ENCODE assay signal across 22 mouse cellular contexts in genomic region chr5:124961433-124961832, GRCm38 (mm10). TPM values are rescaled to one million over a fixed set of nuclear protein-coding genes. Genes with fewer than 3 reads are reported as not detected.
DNase-seq lines count a peak whose midpoint lies in the region; ATAC-seq lines count a peak whose summit lies in the region.
"Had no signal": no experiment of that assay in that cellular context is flagged by ENCODE, and none has a peak within 500 bp of the region (broad histone marks: within the 10 kb centered on the region; RNA-seq: fewer than 3 reads in every experiment).

No protein-coding gene starts in this region.

- peak; percentile 56 for DNase-seq in midbrain, embryonic 11.5 days (ENCODE audit: low spot score, missing footprints)
- DNase-seq in layer of hippocampus, postnatal 14 days (ENCODE audit: low spot score in 2 of 2): no peak
- DNase-seq in frontal cortex, postnatal 14 days (ENCODE audit: low spot score in 2 of 2): no peak
- DNase-seq: adrenal gland, postnatal 10 days; B cell, adult 2 months; cerebellum, adult 11-12 months; cerebellum, adult 9-10 months; cerebellum, postnatal 25 days; gastrocnemius, postnatal 36 days; heart, adult 18-20 months had no signal

- no peak overlapping the region for H3K4me2 ChIP-seq in midbrain, embryonic 11.5 days
- H3K4me2 ChIP-seq in midbrain, embryonic 15.5 days: no peak overlapping the region
- no peak overlapping the region for H3K4me2 ChIP-seq in kidney, embryonic 14.5 days (replicated peaks; ENCODE audit: low read depth, low read length)
- H3K4me2 ChIP-seq: hindbrain, embryonic 14.5 days had no signal

- ATAC-seq in midbrain, embryonic 11.5 days (ENCODE audit: low FRiP score): no peak
- no peak for ATAC-seq in midbrain, embryonic 15.5 days (replicated peaks)
- peak; percentile 34 for ATAC-seq in CD4-positive, CD25-positive, alpha-beta regulatory T cell, adult 4 months
- ATAC-seq in inflammation-experienced regulatory T-cells, adult 6 months: peak; percentile 46
- no peak for ATAC-seq in kidney, embryonic 14.5 days (ENCODE audit: low FRiP score, low TSS enrichment)
- ATAC-seq: forebrain, embryonic 14.5 days; intestine, postnatal 0 days had no signal

- WGBS in midbrain, embryonic 11.5 days: 91% methylated on average over 8 of the region's 8 CpGs
- 92% methylated on average over 8 of the region's 8 CpGs for WGBS in midbrain, embryonic 15.5 days
- WGBS in kidney, embryonic 14.5 days: 82% methylated on average over 8 of the region's 8 CpGs

- no peaks in the 10 kb centered on the region for H3K36me3 ChIP-seq in midbrain, embryonic 11.5 days (ENCODE audit: control insufficient read depth, insufficient read depth, low read length)
- H3K36me3 ChIP-seq in midbrain, embryonic 15.5 days (replicated peaks): no peaks in the 10 kb centered on the region
- no peaks in the 10 kb centered on the region for H3K36me3 ChIP-seq in kidney, embryonic 14.5 days (ENCODE audit: control insufficient read depth, insufficient read depth, low read length)
- H3K36me3 ChIP-seq: forebrain, embryonic 10.5 days; G1E; heart, embryonic 12.5 days; hindbrain, embryonic 10.5 days had no signal

- H3K4me3 ChIP-seq in midbrain, embryonic 11.5 days (ENCODE audit: low read depth, low read length): no peak overlapping the region
- H3K4me3 ChIP-seq in midbrain, embryonic 15.5 days: no peak overlapping the region
- H3K4me3 ChIP-seq in kidney, embryonic 14.5 days (ENCODE audit: low read length): no peak overlapping the region
- H3K4me3 ChIP-seq: erythroblast, embryonic 14.5 days; forebrain, embryonic 10.5 days; heart, embryonic 12.5 days; hindbrain, embryonic 10.5 days had no signal

- H3K27me3 ChIP-seq in midbrain, embryonic 11.5 days (ENCODE audit: control insufficient read depth, insufficient read depth, low read length): no peaks in the 10 kb centered on the region
- H3K27me3 ChIP-seq in midbrain, embryonic 15.5 days (replicated peaks): no peaks in the 10 kb centered on the region
- H3K27me3 ChIP-seq in kidney, embryonic 14.5 days (ENCODE audit: control insufficient read depth, insufficient read depth, low read length): no peaks in the 10 kb centered on the region
- H3K27me3 ChIP-seq: heart, embryonic 12.5 days had no signal

- peaks cover 5% of the 10 kb centered on the region; the same call in 1 of the 2 replicates for H3K9me3 ChIP-seq in midbrain, embryonic 11.5 days (ENCODE audit: control insufficient read depth, low read length)
- no peaks in the 10 kb centered on the region for H3K9me3 ChIP-seq in midbrain, embryonic 15.5 days
- 0 out of 2 replicates have a peak, but pooled peaks cover 5% of the 10 kb centered on the region for H3K9me3 ChIP-seq in kidney, embryonic 14.5 days (ENCODE audit: control insufficient read depth, low read length)

- H3K27ac ChIP-seq in midbrain, embryonic 11.5 days (ENCODE audit: low read depth, low read length): no peak overlapping the region
- H3K27ac ChIP-seq in midbrain, embryonic 15.5 days: no peak overlapping the region
- H3K27ac ChIP-seq in kidney, embryonic 14.5 days (ENCODE audit: low read depth, low read length): no peak overlapping the region

- no peak overlapping the region for H3K9ac ChIP-seq in midbrain, embryonic 11.5 days (ENCODE audit: low read length)
- no peak overlapping the region for H3K9ac ChIP-seq in midbrain, embryonic 15.5 days
- no peak overlapping the region for H3K9ac ChIP-seq in kidney, embryonic 14.5 days (ENCODE audit: low read depth, low read length)
- H3K9ac ChIP-seq: heart, embryonic 12.5 days; hindbrain, embryonic 14.5 days had no signal

- peaks cover 4% of the 10 kb centered on the region; the same call in 1 of the 2 replicates for H3K4me1 ChIP-seq in midbrain, embryonic 11.5 days (ENCODE audit: control insufficient read depth, insufficient read depth, low read length)
- H3K4me1 ChIP-seq in midbrain, embryonic 15.5 days: peaks cover 19% of the 10 kb centered on the region
- peaks cover 16% of the 10 kb centered on the region for H3K4me1 ChIP-seq in kidney, embryonic 14.5 days (ENCODE audit: control insufficient read depth, insufficient read depth, low read length)

RNA-seq across cellular contexts. Expression of gene Rflna, which starts 41.6 kb away (rescaled TPM):
- 4.0 and 4.4 TPM in 2 replicates for polyA plus RNA-seq in midbrain, embryonic 11.5 days (2014; fragmentation: Nextera tagmentation; extraction: Ambion mirVana)
- polyA plus RNA-seq in midbrain, embryonic 15.5 days (2015; fragmentation: Nextera tagmentation; extraction: Ambion mirVana): 6.7 and 7.9 TPM in 2 replicates
- polyA plus RNA-seq in CD4-positive, CD25-positive, alpha-beta regulatory T cell, adult 4 months (2017; shearing (Covaris generic)): not detected
- under 1 TPM in 2 of 3 experiments, not detected in 1; 0.36 to 0.87 TPM for polyA plus RNA-seq in inflammation-experienced regulatory T-cells, adult 6 months (2017; shearing (Covaris generic))
- total RNA-seq in layer of hippocampus, postnatal 14 days (2021): 1 to 10 TPM in 1 of 2 experiments, under 1 TPM in 1; 0.97 to 1.6 TPM
- 3.8 and 4.8 TPM in 2 replicates for polyA plus RNA-seq in kidney, embryonic 14.5 days (2014; fragmentation: Nextera tagmentation; extraction: Ambion mirVana)
- total RNA-seq: G1E had no signal
- polyA plus RNA-seq: erythroblast, embryonic 14.5 days; G1E had no signal

Comparison
In these comparisons a context has a peak if more than half of its experiments do, and no peak if none do; other contexts are left out.
1. ATAC-seq: peak in CD4-positive, CD25-positive, alpha-beta regulatory T cell, adult 4 months (single experiment) and inflammation-experienced regulatory T-cells, adult 6 months (single experiment); none in midbrain, embryonic 11.5 days (single experiment), midbrain, embryonic 15.5 days (single experiment) and kidney, embryonic 14.5 days (single experiment).